Mouse (Mus musculus) myocyte (in vitro differentiated cells): ENCODE data around the gene Sdk1.

ENCODE experiments used
- CEBPB ChIP-seq: IDR thresholded peaks from 2 replicates; pipeline ENCODE4 v1.6.1; 2011; ENCODE audit warnings: mild to moderate bottlenecking, moderate library complexity; ENCODE audit not compliant: poor library complexity, insufficient read depth, severe bottlenecking
- MAX ChIP-seq: IDR thresholded peaks from one replicate; pipeline ENCODE4 v1.6.1; 2011; ENCODE audit warnings: low read depth, mild to moderate bottlenecking, control low read depth
- MYOG ChIP-seq, 3 experiments: IDR thresholded peaks; one replicate each; pipeline ENCODE4 v1.6.1; 2011; ENCODE audit warnings: control low read depth in 2 of 3, low read depth in 2 of 3, mild to moderate bottlenecking in 2 of 3; ENCODE audit not compliant: insufficient read length in 2 of 3, control insufficient read depth in 1 of 3, insufficient read depth in 1 of 3
- POLR2A ChIP-seq: IDR thresholded peaks from one replicate; pipeline ENCODE4 v1.6.1; 2011; ENCODE audit warnings: low read depth, mild to moderate bottlenecking, control low read depth, moderate library complexity; ENCODE audit not compliant: insufficient read length
- POLR2AphosphoS2 ChIP-seq: IDR thresholded peaks from one replicate; pipeline ENCODE4 v1.6.1; 2011; ENCODE audit warnings: low read depth, control low read depth; ENCODE audit not compliant: insufficient read length
- SRF ChIP-seq: IDR thresholded peaks from one replicate; pipeline ENCODE4 v1.6.1; 2011; ENCODE audit warnings: low read depth; ENCODE audit not compliant: control insufficient read depth, insufficient read length
- TCF12 ChIP-seq: IDR thresholded peaks from one replicate; pipeline ENCODE4 v1.6.1; 2011; ENCODE audit warnings: mild to moderate bottlenecking, control low read depth; ENCODE audit not compliant: poor library complexity, insufficient read depth, severe bottlenecking
- TCF3 ChIP-seq: IDR thresholded peaks from one replicate; pipeline ENCODE4 v1.6.1; 2011; ENCODE audit warnings: low read depth, control low read depth; ENCODE audit not compliant: insufficient read length
- USF1 ChIP-seq: IDR thresholded peaks from one replicate; pipeline ENCODE4 v1.6.1; 2011; ENCODE audit warnings: low read depth, mild to moderate bottlenecking, control low read depth, moderate library complexity

DNA sequence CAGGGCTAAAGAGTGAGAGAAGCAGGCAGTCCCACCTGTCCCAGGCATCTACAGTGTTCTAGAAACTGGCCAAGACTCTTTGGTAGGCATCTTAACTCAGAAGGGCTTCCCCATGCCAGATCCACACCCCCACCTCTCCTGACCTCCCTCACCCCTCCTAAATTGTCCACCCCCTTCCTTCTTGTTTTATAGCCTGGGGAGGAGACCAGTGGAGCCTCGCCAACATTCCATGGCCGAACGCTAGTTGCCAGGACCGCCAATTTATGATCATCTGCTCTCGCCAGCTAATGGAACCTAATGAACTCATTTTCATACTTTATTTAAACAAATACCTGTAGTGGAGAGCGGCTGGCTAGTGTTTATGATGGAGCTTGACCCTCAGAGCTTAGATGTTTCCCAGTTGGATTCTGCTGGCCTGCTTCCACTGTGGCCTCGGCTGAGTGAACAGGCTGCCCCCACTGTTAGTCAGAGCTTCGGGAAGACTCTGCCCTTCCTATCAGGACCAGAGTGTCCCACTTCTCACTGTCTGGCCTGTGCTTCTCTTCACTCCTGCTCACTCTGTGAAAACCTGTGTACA, 800.0 kb downstream of the Sdk1 start:
- TF ChIP-seq TCF3 (no peak), POLR2A (no peak), TCF12 (no peak), MAX (no peak), MYOG (IDR thresholded peaks at IDR 0.05; ENCODE audit: control insufficient read depth in 1 of 3, insufficient read depth in 1 of 3, insufficient read length in 2 of 3, low read depth in 2 of 3) (no peak), POLR2AphosphoS2 (no peak), CEBPB (no peak), SRF (no peak), USF1 (no peak)
